Mouse (Mus musculus): ENCODE results near the gene Chn2. TPM values are rescaled to one million over a fixed set of nuclear protein-coding genes. Genes with fewer than 3 reads are reported as not detected.

Chn2 gene
- 15.3 and 19.0 TPM in 2 replicates for polyA plus RNA-seq (2014; fragmentation: Nextera tagmentation; extraction: Ambion mirVana)

- peak; percentile 84 for DNase-seq (ENCODE audit: low spot score)
- H3K9ac ChIP-seq (ENCODE audit: low read depth, low read length) = peak within 1 kb of the TSS; percentile 72
- peaks cover 10% of the 10 kb centered on the region for H3K27me3 ChIP-seq (replicated peaks; ENCODE audit: control insufficient read depth, insufficient read depth, low read length)
- H3K27ac ChIP-seq (replicated peaks; ENCODE audit: low read depth, low read length) = peak within 1 kb of the TSS; percentile 80
- H3K4me2 ChIP-seq (ENCODE audit: low read depth, low read length) = peak within 1 kb of the TSS; percentile 94
- no peaks in the 10 kb centered on the region for H3K9me3 ChIP-seq (ENCODE audit: control insufficient read depth, low read length)
- ATAC-seq (ENCODE audit: low read depth) = peak; percentile 77
- 0% methylated on average over 9 of the region's 43 CpGs for WGBS
- no peaks in the 10 kb centered on the region for H3K36me3 ChIP-seq (ENCODE audit: control insufficient read depth, insufficient read depth, low read length)
- 0 out of 2 replicates have a peak, but pooled peaks cover 2% of the 10 kb centered on the region for H3K4me1 ChIP-seq (ENCODE audit: control insufficient read depth, insufficient read depth, low read length)
- peak within 1 kb of the TSS; percentile 64 for H3K4me3 ChIP-seq (ENCODE audit: low read depth, low read length)
Observed at GRCm38 (mm10) chr6:54039357-54039804, at the start of gene Chn2. Gene Chn2 (plus strand): TSS chr6:54039554.

- Histone ChIP-seq H3K4me3 (ENCODE audit: low read depth, low read length) (no peak overlapping the region), H3K36me3 (ENCODE audit: control insufficient read depth, insufficient read depth, low read length) (no peaks in the 10 kb centered on the region), H3K9ac (ENCODE audit: low read depth, low read length) (no peak overlapping the region), H3K4me1 (ENCODE audit: control insufficient read depth, insufficient read depth, low read length) (no peaks in the 10 kb centered on the region), H3K27me3 (replicated peaks; ENCODE audit: control insufficient read depth, insufficient read depth, low read length) (no peaks in the 10 kb centered on the region), H3K27ac (replicated peaks; ENCODE audit: low read depth, low read length) (no peak overlapping the region), H3K4me2 (ENCODE audit: low read depth, low read length) (no peak overlapping the region), H3K9me3 (ENCODE audit: control insufficient read depth, low read length) (no peaks in the 10 kb centered on the region)
- WGBS = 74% methylated on average over 3 of the region's 3 CpGs
- ATAC-seq (ENCODE audit: low read depth) = no peak
- DNase-seq (ENCODE audit: low spot score) = no peak
Observed at GRCm38 (mm10) chr6:53992386-53992785, 47.0 kb upstream of the Chn2 start.

GRCm38 (mm10) chr6:53995519-53995918, 43.8 kb upstream of the Chn2 start:
- H3K9me3 ChIP-seq (ENCODE audit: control insufficient read depth, low read length) = no peaks in the 10 kb centered on the region
- H3K27me3 ChIP-seq (replicated peaks; ENCODE audit: control insufficient read depth, insufficient read depth, low read length) = no peaks in the 10 kb centered on the region
- H3K27ac ChIP-seq (replicated peaks; ENCODE audit: low read depth, low read length) = no peak overlapping the region
- H3K36me3 ChIP-seq (ENCODE audit: control insufficient read depth, insufficient read depth, low read length) = no peaks in the 10 kb centered on the region
- no peak overlapping the region for H3K4me3 ChIP-seq (ENCODE audit: low read depth, low read length)
- no peaks in the 10 kb centered on the region for H3K4me1 ChIP-seq (ENCODE audit: control insufficient read depth, insufficient read depth, low read length)
- 28% methylated on average over 3 of the region's 4 CpGs for WGBS
- DNase-seq (ENCODE audit: low spot score) = peak; percentile 59
- H3K4me2 ChIP-seq (ENCODE audit: low read depth, low read length) = no peak overlapping the region
- H3K9ac ChIP-seq (ENCODE audit: low read depth, low read length) = no peak overlapping the region
- ATAC-seq (ENCODE audit: low read depth) = no peak

GRCm38 (mm10) chr6:53996226-53996955, 43.0 kb upstream of the Chn2 start:
- H3K27me3 ChIP-seq (replicated peaks; ENCODE audit: control insufficient read depth, insufficient read depth, low read length) = no peaks in the 10 kb centered on the region
- no peaks in the 10 kb centered on the region for H3K36me3 ChIP-seq (ENCODE audit: control insufficient read depth, insufficient read depth, low read length)
- no peak overlapping the region for H3K9ac ChIP-seq (ENCODE audit: low read depth, low read length)
- no peak for DNase-seq (ENCODE audit: low spot score)
- ATAC-seq (ENCODE audit: low read depth) = no peak
- no peak overlapping the region for H3K4me2 ChIP-seq (ENCODE audit: low read depth, low read length)
- H3K27ac ChIP-seq (replicated peaks; ENCODE audit: low read depth, low read length) = no peak overlapping the region
- H3K4me1 ChIP-seq (ENCODE audit: control insufficient read depth, insufficient read depth, low read length) = no peaks in the 10 kb centered on the region
- 92% methylated on average over 3 of the region's 3 CpGs for WGBS
- no peak overlapping the region for H3K4me3 ChIP-seq (ENCODE audit: low read depth, low read length)
- no peaks in the 10 kb centered on the region for H3K9me3 ChIP-seq (ENCODE audit: control insufficient read depth, low read length)

- ATAC-seq (ENCODE audit: low read depth) = no peak
- Histone ChIP-seq H3K9me3 (ENCODE audit: control insufficient read depth, low read length) (no peaks in the 10 kb centered on the region), H3K4me3 (ENCODE audit: low read depth, low read length) (no peak overlapping the region), H3K27ac (replicated peaks; ENCODE audit: low read depth, low read length) (no peak overlapping the region), H3K4me1 (ENCODE audit: control insufficient read depth, insufficient read depth, low read length) (peaks cover 5% of the 10 kb centered on the region; the same call in 1 of the 2 replicates), H3K36me3 (ENCODE audit: control insufficient read depth, insufficient read depth, low read length) (no peaks in the 10 kb centered on the region), H3K9ac (ENCODE audit: low read depth, low read length) (no peak overlapping the region), H3K27me3 (replicated peaks; ENCODE audit: control insufficient read depth, insufficient read depth, low read length) (no peaks in the 10 kb centered on the region), H3K4me2 (ENCODE audit: low read depth, low read length) (no peak overlapping the region)
- DNase-seq (ENCODE audit: low spot score) = peak; percentile 41
- WGBS = 63% methylated on average over 4 of the region's 4 CpGs
Observed at GRCm38 (mm10) chr6:54005302-54005701, 34.1 kb upstream of the Chn2 start.

GRCm38 (mm10) chr6:54008448-54009120, 30.8 kb upstream of the Chn2 start:
- H3K27ac ChIP-seq (replicated peaks; ENCODE audit: low read depth, low read length) = no peak overlapping the region
- no peaks in the 10 kb centered on the region for H3K36me3 ChIP-seq (ENCODE audit: control insufficient read depth, insufficient read depth, low read length)
- H3K4me2 ChIP-seq (ENCODE audit: low read depth, low read length) = no peak overlapping the region
- WGBS = 68% methylated on average over 16 of the region's 16 CpGs
- no peak for ATAC-seq (ENCODE audit: low read depth)
- no peak overlapping the region for H3K9ac ChIP-seq (ENCODE audit: low read depth, low read length)
- DNase-seq (ENCODE audit: low spot score) = no peak
- no peaks in the 10 kb centered on the region for H3K27me3 ChIP-seq (replicated peaks; ENCODE audit: control insufficient read depth, insufficient read depth, low read length)
- H3K9me3 ChIP-seq (ENCODE audit: control insufficient read depth, low read length) = no peaks in the 10 kb centered on the region
- H3K4me3 ChIP-seq (ENCODE audit: low read depth, low read length) = no peak overlapping the region
- H3K4me1 ChIP-seq (ENCODE audit: control insufficient read depth, insufficient read depth, low read length) = peaks cover 5% of the 10 kb centered on the region; the same call in 1 of the 2 replicates

GRCm38 (mm10) chr6:54009293-54009692, 30.1 kb upstream of the Chn2 start:
- Histone ChIP-seq H3K4me3 (ENCODE audit: low read depth, low read length) (no peak overlapping the region), H3K9ac (ENCODE audit: low read depth, low read length) (no peak overlapping the region), H3K27me3 (replicated peaks; ENCODE audit: control insufficient read depth, insufficient read depth, low read length) (no peaks in the 10 kb centered on the region), H3K36me3 (ENCODE audit: control insufficient read depth, insufficient read depth, low read length) (no peaks in the 10 kb centered on the region), H3K4me1 (ENCODE audit: control insufficient read depth, insufficient read depth, low read length) (peaks cover 5% of the 10 kb centered on the region; the same call in 1 of the 2 replicates), H3K4me2 (ENCODE audit: low read depth, low read length) (no peak overlapping the region), H3K27ac (replicated peaks; ENCODE audit: low read depth, low read length) (no peak overlapping the region), H3K9me3 (ENCODE audit: control insufficient read depth, low read length) (no peaks in the 10 kb centered on the region)
- DNase-seq (ENCODE audit: low spot score) (no peak), ATAC-seq (ENCODE audit: low read depth) (no peak)
- 37% methylated on average over 4 of the region's 4 CpGs for WGBS

- no peak overlapping the region for H3K4me2 ChIP-seq (ENCODE audit: low read depth, low read length)
- no peak overlapping the region for H3K4me3 ChIP-seq (ENCODE audit: low read depth, low read length)
- ATAC-seq (ENCODE audit: low read depth) (no peak), DNase-seq (ENCODE audit: low spot score) (peak; percentile 36)
- H3K27me3 ChIP-seq (replicated peaks; ENCODE audit: control insufficient read depth, insufficient read depth, low read length) = no peaks in the 10 kb centered on the region
- no peak overlapping the region for H3K9ac ChIP-seq (ENCODE audit: low read depth, low read length)
- peaks cover 5% of the 10 kb centered on the region; the same call in 1 of the 2 replicates for H3K4me1 ChIP-seq (ENCODE audit: control insufficient read depth, insufficient read depth, low read length)
- H3K9me3 ChIP-seq (ENCODE audit: control insufficient read depth, low read length) = no peaks in the 10 kb centered on the region
- H3K27ac ChIP-seq (replicated peaks; ENCODE audit: low read depth, low read length) = no peak overlapping the region
- H3K36me3 ChIP-seq (ENCODE audit: control insufficient read depth, insufficient read depth, low read length) = no peaks in the 10 kb centered on the region
- 53% methylated on average over 9 of the region's 9 CpGs for WGBS
Observed at GRCm38 (mm10) chr6:54010362-54010761, 29.0 kb upstream of the Chn2 start.
